Mouse (Mus musculus) heart, embryonic 16.5 days (tissue): ENCODE measurements around the gene Dnajc17. TPM values are rescaled to one million over a fixed set of nuclear protein-coding genes. Genes with fewer than 3 reads are reported as not detected.

Experiments used
- ATAC-seq: fragments of 200-750 bp; cut with Nextera tagmentation; replicated peaks from 2 replicates; pipeline ENCODE4 v1.8.0; 2017; ENCODE audit warnings: moderate number of reproducible peaks; ENCODE audit not compliant: insufficient read depth, low FRiP score; ENCODE audit errors: extremely low read depth
- H3K27ac ChIP-seq: fragments of 300-500 bp; sonication (generic); 2 replicates; pipeline ENCODE4 v1.5.1; 2014; ENCODE audit warnings: mild to moderate bottlenecking, low read length, control low read depth, moderate library complexity
- H3K27me3 ChIP-seq: fragments of 300-500 bp; sonication (generic); 2 replicates; pipeline ENCODE4 v1.6.1; 2014; ENCODE audit warnings: low read length, mixed read lengths; ENCODE audit not compliant: control insufficient read depth, insufficient read depth
- H3K36me3 ChIP-seq: fragments of 300-500 bp; sonication (generic); 2 replicates; pipeline ENCODE4 v1.6.1; 2014; ENCODE audit not compliant: control insufficient read depth, insufficient read depth
- H3K4me1 ChIP-seq: fragments of 300-500 bp; sonication (generic); 2 replicates; pipeline ENCODE4 v1.6.1; 2014; ENCODE audit warnings: low read length, mixed read lengths; ENCODE audit not compliant: control insufficient read depth, insufficient read depth
- H3K4me2 ChIP-seq: fragments of 300-500 bp; sonication (generic); 2 replicates; pipeline ENCODE4 v1.6.1; 2014; ENCODE audit warnings: low read depth, mild to moderate bottlenecking, control low read depth, low read length
- H3K4me3 ChIP-seq: fragments of 300-500 bp; sonication (generic); 2 replicates; pipeline ENCODE4 v1.5.1; 2014; ENCODE audit warnings: mild to moderate bottlenecking, control low read depth, low read length
- H3K9ac ChIP-seq: fragments of 300-500 bp; sonication (generic); 2 replicates; pipeline ENCODE4 v1.6.1; 2014; ENCODE audit warnings: low read length, control low read depth
- H3K9me3 ChIP-seq: fragments of 300-500 bp; sonication (generic); replicated peaks from 2 replicates; pipeline ENCODE4 v1.6.1; 2016; ENCODE audit warnings: low read length; ENCODE audit not compliant: control insufficient read depth
- WGBS: fragments of 180-500 bp; shearing (Covaris S2); extraction: QIAGEN DNeasy Blood & Tissue Kit; methylation state at CpG from one replicate; pipeline ENCODE4 v1.1.7; 2014; 5-methylcytosine and 5-hydroxymethylcytosine counted together
- polyA plus RNA-seq: library from polyadenylated mRNA; unstranded; fragments of >200 nt; fragmentation: Nextera tagmentation; extraction: Ambion mirVana; gene quantifications from 2 replicates; pipeline ENCODE4 v1.2.1, GENCODE M21; 2015

The Dnajc17 gene
- polyA plus RNA-seq, 1 experiment from 2014 or later = 10.5 TPM

- 67% methylated on average over 4 of the region's 4 CpGs for WGBS
- no peak for ATAC-seq
- no peak overlapping the region for H3K9ac ChIP-seq
- no peaks in the 10 kb centered on the region for H3K36me3 ChIP-seq
- H3K9me3 ChIP-seq = no peaks in the 10 kb centered on the region
- peak overlapping the region; percentile 19; the same call in 1 of the 2 replicates for H3K27ac ChIP-seq
- peaks cover 2% of the 10 kb centered on the region; the same call in 1 of the 2 replicates for H3K4me1 ChIP-seq
- no peaks in the 10 kb centered on the region for H3K27me3 ChIP-seq
- no peak overlapping the region for H3K4me2 ChIP-seq
- no peak overlapping the region for H3K4me3 ChIP-seq
Measured at GRCm38 (mm10) chr2:119203871-119204460, 4.6 kb downstream of the Dnajc17 start.

GRCm38 (mm10) chr2:119202914-119203453 is 5.6 kb downstream of the Dnajc17 start:
- no peaks in the 10 kb centered on the region for H3K9me3 ChIP-seq
- H3K27ac ChIP-seq = no peak overlapping the region
- 48% methylated on average over 5 of the region's 5 CpGs for WGBS
- no peak overlapping the region for H3K4me2 ChIP-seq
- no peaks in the 10 kb centered on the region for H3K36me3 ChIP-seq
- H3K4me3 ChIP-seq = no peak overlapping the region
- no peak; the same call in 1 of the 2 replicates for ATAC-seq
- no peak overlapping the region for H3K9ac ChIP-seq
- no peaks in the 10 kb centered on the region for H3K27me3 ChIP-seq
- peaks cover 2% of the 10 kb centered on the region; the same call in 1 of the 2 replicates for H3K4me1 ChIP-seq

GRCm38 (mm10) chr2:119198934-119199333 is 9.7 kb downstream of the Dnajc17 start:
- no peak overlapping the region for H3K4me3 ChIP-seq
- ATAC-seq = no peak
- no peaks in the 10 kb centered on the region for H3K36me3 ChIP-seq
- H3K27ac ChIP-seq = no peak overlapping the region
- H3K4me2 ChIP-seq = no peak overlapping the region
- H3K9me3 ChIP-seq = no peaks in the 10 kb centered on the region
- H3K9ac ChIP-seq = no peak overlapping the region
- H3K4me1 ChIP-seq = peaks cover 13% of the 10 kb centered on the region; the same call in 1 of the 2 replicates
- 67% methylated on average over 3 of the region's 3 CpGs for WGBS
- no peaks in the 10 kb centered on the region for H3K27me3 ChIP-seq

- Histone ChIP-seq H3K27me3 (no peaks in the 10 kb centered on the region), H3K4me2 (no peak overlapping the region), H3K9me3 (no peaks in the 10 kb centered on the region), H3K27ac (no peak overlapping the region), H3K4me1 (peaks cover 13% of the 10 kb centered on the region; the same call in 1 of the 2 replicates), H3K36me3 (no peaks in the 10 kb centered on the region), H3K4me3 (no peak overlapping the region), H3K9ac (no peak overlapping the region)
- ATAC-seq = no peak
- 25% methylated on average over 1 of the region's 1 CpGs for WGBS
Measured at GRCm38 (mm10) chr2:119198049-119198448, 10.5 kb downstream of the Dnajc17 start.

GRCm38 (mm10) chr2:119197493-119197892 is 11.1 kb downstream of the Dnajc17 start:
- H3K4me3 ChIP-seq = no peak overlapping the region
- no peak overlapping the region for H3K4me2 ChIP-seq
- no peak overlapping the region for H3K9ac ChIP-seq
- WGBS = 81% methylated on average over 1 of the region's 1 CpGs
- no peaks in the 10 kb centered on the region for H3K27me3 ChIP-seq
- no peaks in the 10 kb centered on the region for H3K9me3 ChIP-seq
- no peak for ATAC-seq
- H3K4me1 ChIP-seq = peaks cover 13% of the 10 kb centered on the region; the same call in 1 of the 2 replicates
- H3K36me3 ChIP-seq = no peaks in the 10 kb centered on the region
- H3K27ac ChIP-seq = no peak overlapping the region

GRCm38 (mm10) chr2:119196316-119197108 is 12.1 kb downstream of the Dnajc17 start:
- 43% methylated on average over 4 of the region's 4 CpGs for WGBS
- no peaks in the 10 kb centered on the region for H3K9me3 ChIP-seq
- no peak overlapping the region for H3K4me2 ChIP-seq
- no peak overlapping the region for H3K27ac ChIP-seq
- H3K9ac ChIP-seq = no peak overlapping the region
- ATAC-seq = no peak
- H3K27me3 ChIP-seq = no peaks in the 10 kb centered on the region
- no peaks in the 10 kb centered on the region for H3K36me3 ChIP-seq
- no peak overlapping the region for H3K4me3 ChIP-seq
- peaks cover 13% of the 10 kb centered on the region; the same call in 1 of the 2 replicates for H3K4me1 ChIP-seq

- Histone ChIP-seq H3K36me3 (no peaks in the 10 kb centered on the region), H3K27me3 (no peaks in the 10 kb centered on the region), H3K9ac (no peak overlapping the region; the same call in 1 of the 2 replicates), H3K4me3 (no peak overlapping the region), H3K9me3 (no peaks in the 10 kb centered on the region), H3K27ac (peak overlapping the region; percentile 49), H3K4me2 (no peak overlapping the region), H3K4me1 (peaks cover 14% of the 10 kb centered on the region)
- WGBS = 73% methylated on average over 5 of the region's 5 CpGs
- ATAC-seq = peak; percentile 26; the same call in 1 of the 2 replicates
Measured at GRCm38 (mm10) chr2:119194140-119194539, 14.5 kb downstream of the Dnajc17 start.

- 80% methylated on average over 5 of the region's 5 CpGs for WGBS
- no peaks in the 10 kb centered on the region for H3K9me3 ChIP-seq
- H3K36me3 ChIP-seq = no peaks in the 10 kb centered on the region
- no peak overlapping the region for H3K27ac ChIP-seq
- H3K4me1 ChIP-seq = peaks cover 14% of the 10 kb centered on the region
- H3K9ac ChIP-seq = no peak overlapping the region
- no peak overlapping the region for H3K4me2 ChIP-seq
- ATAC-seq = no peak
- no peaks in the 10 kb centered on the region for H3K27me3 ChIP-seq
- no peak overlapping the region for H3K4me3 ChIP-seq
Measured at GRCm38 (mm10) chr2:119190969-119191368, 17.6 kb downstream of the Dnajc17 start.
